Mouse (Mus musculus) ES-Bruce4 (cell line): Measurements from ENCODE around the gene Ppp1r3e. TPM values are rescaled to one million over a fixed set of nuclear protein-coding genes. Genes with fewer than 3 reads are reported as not detected.

Experiments used
- H3K27ac ChIP-seq: 2 replicates; pipeline ENCODE4 v1.5.1; 2012; ENCODE audit warnings: low read length, inconsistent platforms; ENCODE audit not compliant: insufficient read depth
- H3K27me3 ChIP-seq: 2 replicates; pipeline ENCODE4 v1.6.1; 2012; ENCODE audit warnings: mild to moderate bottlenecking, low read length, inconsistent platforms; ENCODE audit not compliant: control insufficient read depth, poor library complexity, insufficient read depth, severe bottlenecking
- H3K36me3 ChIP-seq: 2 replicates; pipeline ENCODE4 v1.6.1; 2012; ENCODE audit warnings: inconsistent platforms, mild to moderate bottlenecking, low read length, moderate library complexity; ENCODE audit not compliant: control insufficient read depth, poor library complexity, insufficient read depth, severe bottlenecking
- H3K4me1 ChIP-seq: one replicate; pipeline ENCODE4 v1.8.1; 2011; ENCODE audit warnings: low read length; ENCODE audit not compliant: control insufficient read depth, insufficient read depth
- H3K4me3 ChIP-seq: 2 replicates; pipeline ENCODE4 v1.5.1; 2011; ENCODE audit warnings: low read depth, mild to moderate bottlenecking, low read length
- H3K9ac ChIP-seq: 2 replicates; pipeline ENCODE4 v1.6.1; 2012; ENCODE audit warnings: low read depth, mild to moderate bottlenecking, inconsistent platforms; ENCODE audit not compliant: poor library complexity, severe bottlenecking
- H3K9me3 ChIP-seq: replicated peaks from 2 replicates; pipeline ENCODE4 v1.6.1; 2012; ENCODE audit warnings: mild to moderate bottlenecking, low read length, inconsistent platforms; ENCODE audit not compliant: control insufficient read depth, poor library complexity, insufficient read depth, severe bottlenecking
- CTCF ChIP-seq: IDR thresholded peaks from one replicate; pipeline ENCODE4 v1.8.1; 2011; ENCODE audit warnings: low read depth, low read length
- EP300 ChIP-seq: IDR thresholded peaks from 2 replicates; pipeline ENCODE4 v1.6.1; 2011; ENCODE audit warnings: low read depth, low read length; ENCODE audit not compliant: insufficient read depth
- POLR2A ChIP-seq: IDR thresholded peaks from one replicate; pipeline ENCODE4 v1.8.1; 2011; ENCODE audit warnings: low read length; ENCODE audit not compliant: insufficient read depth
- polyA plus RNA-seq: library from polyadenylated mRNA; stranded (reverse); fragments of >200 nt; gene quantifications from 2 replicates; pipeline ENCODE4 v1.2.4, GENCODE M21; 2011; ENCODE audit warnings: low read depth; ENCODE audit not compliant: missing spikeins, insufficient read depth, insufficient read length

The Ppp1r3e gene
- polyA plus RNA-seq, 1 experiment, result 4.2 TPM

GRCm38 (mm10) chr14:54900383-54900782 is 23.0 kb upstream of the Ppp1r3e start:
- no peak overlapping the region for H3K27ac ChIP-seq
- H3K4me3 ChIP-seq, result no peak overlapping the region
- TF ChIP-seq POLR2A, result no peak
- TF ChIP-seq CTCF, result peak; percentile 7
- no peaks in the 10 kb centered on the region for H3K9me3 ChIP-seq
- H3K27me3 ChIP-seq, result no peaks in the 10 kb centered on the region
- no peaks in the 10 kb centered on the region for H3K4me1 ChIP-seq
- no peak overlapping the region for H3K9ac ChIP-seq
- peaks cover 33% of the 10 kb centered on the region for H3K36me3 ChIP-seq

- H3K9ac ChIP-seq, result no peak overlapping the region
- no peaks in the 10 kb centered on the region for H3K9me3 ChIP-seq
- no peak overlapping the region for H3K4me3 ChIP-seq
- H3K27me3 ChIP-seq, result no peaks in the 10 kb centered on the region
- peak overlapping the region; percentile 6; the same call in 1 of the 2 replicates for H3K27ac ChIP-seq
- H3K4me1 ChIP-seq, result peaks cover 2% of the 10 kb centered on the region
- H3K36me3 ChIP-seq, result peaks cover 34% of the 10 kb centered on the region
- TF ChIP-seq POLR2A (no peak), CTCF (no peak), EP300 (no peak)
Measured at GRCm38 (mm10) chr14:54897445-54897844, 20.1 kb upstream of the Ppp1r3e start.

- peak overlapping the region; percentile 100 for H3K9ac ChIP-seq
- H3K4me1 ChIP-seq, result peaks cover 2% of the 10 kb centered on the region
- H3K9me3 ChIP-seq, result no peaks in the 10 kb centered on the region
- no peaks in the 10 kb centered on the region for H3K27me3 ChIP-seq
- TF ChIP-seq POLR2A, result no peak
- TF ChIP-seq CTCF, result no peak
- TF ChIP-seq EP300, result no peak
- H3K36me3 ChIP-seq, result peaks cover 34% of the 10 kb centered on the region
- H3K27ac ChIP-seq, result peak overlapping the region; percentile 53; the same call in 1 of the 2 replicates
- H3K4me3 ChIP-seq, result peak overlapping the region; percentile 98
Measured at GRCm38 (mm10) chr14:54894296-54895151, 17.2 kb upstream of the Ppp1r3e start.

- Histone ChIP-seq H3K36me3 (peaks cover 31% of the 10 kb centered on the region), H3K27me3 (no peaks in the 10 kb centered on the region)
Measured at GRCm38 (mm10) chr14:54893651-54894181, 16.4 kb upstream of the Ppp1r3e start.

GRCm38 (mm10) chr14:54892200-54892599 is 14.8 kb upstream of the Ppp1r3e start, which contains the start of gene Pabpn1:
Gene Pabpn1 (plus strand): TSS chr14:54892500.
- Histone ChIP-seq H3K9ac (peak within 1 kb of the TSS; percentile 47), H3K9me3 (no peaks in the 10 kb centered on the region), H3K27me3 (no peaks in the 10 kb centered on the region), H3K4me1 (peaks cover 2% of the 10 kb centered on the region), H3K4me3 (peak within 1 kb of the TSS; percentile 47), H3K27ac (peak within 1 kb of the TSS; percentile 69), H3K36me3 (peaks cover 19% of the 10 kb centered on the region)
- TF ChIP-seq EP300 (no peak), CTCF (no peak), POLR2A (no peak)

More at GRCm38 (mm10) chr14:54893651-54894181, 16.4 kb upstream of the Ppp1r3e start:
- Histone ChIP-seq H3K4me1 (peaks cover 2% of the 10 kb centered on the region), H3K4me3 (peak overlapping the region; percentile 57), H3K9me3 (no peaks in the 10 kb centered on the region), H3K9ac (peak overlapping the region; percentile 100), H3K27ac (peak overlapping the region; percentile 57)
- TF ChIP-seq CTCF (no peak), POLR2A (peak; percentile 83), EP300 (no peak)

- Histone ChIP-seq H3K36me3 (no peaks in the 10 kb centered on the region), H3K27ac (no peak overlapping the region), H3K4me3 (no peak overlapping the region), H3K9ac (no peak overlapping the region), H3K4me1 (no peaks in the 10 kb centered on the region), H3K9me3 (no peaks in the 10 kb centered on the region), H3K27me3 (no peaks in the 10 kb centered on the region)
- TF ChIP-seq POLR2A (no peak), EP300 (no peak), CTCF (no peak)
Measured at GRCm38 (mm10) chr14:54885309-54885708, 8.0 kb upstream of the Ppp1r3e start.
